Mouse (Mus musculus) liver, postnatal 0 days (tissue): ENCODE measurements around the gene Rpusd3. TPM values are rescaled to one million over a fixed set of nuclear protein-coding genes. Genes with fewer than 3 reads are reported as not detected.
A peak's percentile ranks its signal among the peaks of the same experiment; 100 is the strongest.

Experiments
- ATAC-seq: fragments of 200-750 bp; cut with Nextera tagmentation; 2 replicates; pipeline ENCODE4 v1.8.0; 2017; ENCODE audit warnings: mild to moderate bottlenecking, moderate library complexity
- DNase-seq: peaks from one replicate; pipeline ENCODE4 v3.0.0-alpha.2; 2016
- H3K27ac ChIP-seq: fragments of 300-500 bp; sonication (generic); 2 replicates; pipeline ENCODE4 v1.5.1; 2014; ENCODE audit warnings: antibody characterized with exemption, moderate library complexity, mild to moderate bottlenecking, low read depth
- H3K27me3 ChIP-seq: fragments of 300-500 bp; sonication (generic); 2 replicates; pipeline ENCODE4 v1.6.1; 2014; ENCODE audit warnings: low read length, control low read depth, mixed read lengths; ENCODE audit not compliant: insufficient read depth
- H3K36me3 ChIP-seq: fragments of 300-500 bp; sonication (generic); replicated peaks from 2 replicates; pipeline ENCODE4 v1.6.1; 2014; ENCODE audit warnings: mild to moderate bottlenecking, control low read depth, low read length, moderate library complexity, mixed read lengths; ENCODE audit not compliant: insufficient read depth
- H3K4me1 ChIP-seq: fragments of 300-500 bp; sonication (generic); 2 replicates; pipeline ENCODE4 v1.6.1; 2014; ENCODE audit warnings: antibody characterized with exemption, mild to moderate bottlenecking, control low read depth; ENCODE audit not compliant: insufficient read depth
- H3K4me2 ChIP-seq: fragments of 300-500 bp; sonication (generic); 2 replicates; pipeline ENCODE4 v1.6.1; 2014; ENCODE audit warnings: low read depth, mild to moderate bottlenecking, low read length, moderate library complexity, mixed read lengths
- H3K4me3 ChIP-seq: fragments of 300-500 bp; sonication (generic); 2 replicates; pipeline ENCODE4 v1.5.1; 2014; ENCODE audit warnings: low read depth, low read length
- H3K9ac ChIP-seq: fragments of 300-500 bp; sonication (generic); replicated peaks from 2 replicates; pipeline ENCODE4 v1.6.1; 2014; ENCODE audit warnings: mild to moderate bottlenecking, moderate library complexity
- H3K9me3 ChIP-seq: fragments of 300-500 bp; sonication (generic); 2 replicates; pipeline ENCODE4 v1.6.1; 2016; ENCODE audit warnings: mild to moderate bottlenecking, control low read depth, low read length, mixed read lengths
- CTCF ChIP-seq: sonication (generic); IDR thresholded peaks from 2 replicates; pipeline ENCODE4 v1.5.1; 2016; ENCODE audit warnings: antibody characterized with exemption, low read depth
- EP300 ChIP-seq: IDR thresholded peaks from 2 replicates; pipeline ENCODE4 v1.6.1; 2016; ENCODE audit warnings: antibody characterized with exemption, low read depth, mild to moderate bottlenecking
- whole genome bisulfite sequencing: fragments of 180-500 bp; shearing (Covaris S2); extraction: QIAGEN DNeasy Blood & Tissue Kit; methylation state at CpG from one replicate; pipeline ENCODE4 v1.1.7; 2014; ENCODE audit not compliant: insufficient replicate concordance; 5-methylcytosine and 5-hydroxymethylcytosine counted together
- polyA plus RNA-seq: library from polyadenylated mRNA; unstranded; fragments of >200 nt; fragmentation: Nextera tagmentation; extraction: Ambion mirVana; gene quantifications from 2 replicates; pipeline ENCODE4 v1.2.1, GENCODE M21; 2015

Gene Rpusd3
- polyA plus RNA-seq, 1 experiment from 2014 or later: 17.1 TPM

- Histone ChIP-seq H3K4me3 (no peak overlapping the region), H3K9ac (no peak overlapping the region), H3K27ac (peak overlapping the region; percentile 48; the same call in 1 of the 2 replicates), H3K36me3 (no peaks in the 10 kb centered on the region), H3K9me3 (no peaks in the 10 kb centered on the region), H3K4me2 (no peak overlapping the region), H3K4me1 (peaks cover 5% of the 10 kb centered on the region; the same call in 1 of the 2 replicates), H3K27me3 (no peaks in the 10 kb centered on the region)
- WGBS: 64% methylated on average over 7 of the region's 7 CpGs
- peak; percentile 44 for DNase-seq
- ATAC-seq: peak; percentile 79
- TF ChIP-seq CTCF (no peak), EP300 (0 out of 2 replicates have a peak, but pooled peaks have one; percentile 19)
These were observed 15.6 kb upstream of the Rpusd3 start for GRCm38 (mm10) chr6:113434691-113435090.

- Histone ChIP-seq H3K4me2 (no peak overlapping the region), H3K27me3 (no peaks in the 10 kb centered on the region), H3K4me1 (peaks cover 5% of the 10 kb centered on the region; the same call in 1 of the 2 replicates), H3K9ac (no peak overlapping the region), H3K36me3 (no peaks in the 10 kb centered on the region), H3K27ac (no peak overlapping the region), H3K9me3 (no peaks in the 10 kb centered on the region), H3K4me3 (no peak overlapping the region)
- ATAC-seq (no peak), DNase-seq (no peak)
- WGBS: 56% methylated on average over 3 of the region's 3 CpGs
- TF ChIP-seq EP300 (no peak), CTCF (no peak)
These were observed 14.5 kb upstream of the Rpusd3 start for GRCm38 (mm10) chr6:113433661-113434060.

GRCm38 (mm10) chr6:113431801-113432200 is 12.7 kb upstream of the Rpusd3 start:
- Histone ChIP-seq H3K27ac (peak overlapping the region; percentile 16; the same call in 1 of the 2 replicates), H3K4me1 (peaks cover 5% of the 10 kb centered on the region; the same call in 1 of the 2 replicates), H3K4me2 (no peak overlapping the region), H3K27me3 (no peaks in the 10 kb centered on the region), H3K9ac (no peak overlapping the region), H3K9me3 (no peaks in the 10 kb centered on the region), H3K4me3 (no peak overlapping the region), H3K36me3 (no peaks in the 10 kb centered on the region)
- DNase-seq (no peak), ATAC-seq (no peak)
- 50% methylated on average over 3 of the region's 3 CpGs for WGBS
- TF ChIP-seq CTCF (no peak), EP300 (no peak)

GRCm38 (mm10) chr6:113430846-113431245 is 11.7 kb upstream of the Rpusd3 start:
- TF ChIP-seq EP300: no peak
- no peak for TF ChIP-seq CTCF
- Histone ChIP-seq H3K36me3 (no peaks in the 10 kb centered on the region), H3K4me2 (no peak overlapping the region), H3K9ac (no peak overlapping the region), H3K9me3 (no peaks in the 10 kb centered on the region), H3K27ac (no peak overlapping the region), H3K4me1 (peaks cover 5% of the 10 kb centered on the region; the same call in 1 of the 2 replicates), H3K4me3 (no peak overlapping the region), H3K27me3 (no peaks in the 10 kb centered on the region)
- no peak for DNase-seq
- no peak for ATAC-seq
- WGBS: 47% methylated on average over 3 of the region's 3 CpGs

GRCm38 (mm10) chr6:113429965-113430364 is 10.8 kb upstream of the Rpusd3 start:
- H3K9ac ChIP-seq: 0 out of 2 replicates have a peak overlapping the region, but pooled peaks have one; percentile 22
- no peak for ATAC-seq
- no peak overlapping the region for H3K27ac ChIP-seq
- no peaks in the 10 kb centered on the region for H3K27me3 ChIP-seq
- no peak for DNase-seq
- no peaks in the 10 kb centered on the region for H3K9me3 ChIP-seq
- TF ChIP-seq EP300 (no peak), CTCF (no peak)
- no peak overlapping the region for H3K4me3 ChIP-seq
- 0 out of 2 replicates have a peak, but pooled peaks cover 3% of the 10 kb centered on the region for H3K4me1 ChIP-seq
- WGBS: 52% methylated on average over 3 of the region's 3 CpGs
- no peaks in the 10 kb centered on the region for H3K36me3 ChIP-seq
- peak overlapping the region; percentile 45; the same call in 1 of the 2 replicates for H3K4me2 ChIP-seq

- Histone ChIP-seq H3K4me2 (peak overlapping the region; percentile 48), H3K9ac (0 out of 2 replicates have a peak overlapping the region, but pooled peaks have one; percentile 3), H3K4me3 (peak overlapping the region; percentile 27)
These were observed 8.9 kb upstream of the Rpusd3 start for GRCm38 (mm10) chr6:113428006-113428405.

More at GRCm38 (mm10) chr6:113428006-113428405, 8.9 kb upstream of the Rpusd3 start:
- H3K4me1 ChIP-seq: 0 out of 2 replicates have a peak, but pooled peaks cover 3% of the 10 kb centered on the region
- no peaks in the 10 kb centered on the region for H3K27me3 ChIP-seq
- H3K27ac ChIP-seq: peak overlapping the region; percentile 86
- TF ChIP-seq EP300 (0 out of 2 replicates have a peak, but pooled peaks have one; percentile 28), CTCF (no peak)
- DNase-seq (peak; percentile 65), ATAC-seq (peak; percentile 84)
- H3K9me3 ChIP-seq: no peaks in the 10 kb centered on the region
- H3K36me3 ChIP-seq: no peaks in the 10 kb centered on the region
- 71% methylated on average over 16 of the region's 16 CpGs for WGBS
